Mouse (Mus musculus) liver, postnatal 0 days (tissue): ENCODE measurements around the gene Lrmda.

Experiments used
- CTCF ChIP-seq: sonication (generic); IDR thresholded peaks from 2 replicates; pipeline ENCODE4 v1.5.1; 2016; ENCODE audit warnings: antibody characterized with exemption, low read depth
- EP300 ChIP-seq: IDR thresholded peaks from 2 replicates; pipeline ENCODE4 v1.6.1; 2016; ENCODE audit warnings: antibody characterized with exemption, low read depth, mild to moderate bottlenecking

DNA sequence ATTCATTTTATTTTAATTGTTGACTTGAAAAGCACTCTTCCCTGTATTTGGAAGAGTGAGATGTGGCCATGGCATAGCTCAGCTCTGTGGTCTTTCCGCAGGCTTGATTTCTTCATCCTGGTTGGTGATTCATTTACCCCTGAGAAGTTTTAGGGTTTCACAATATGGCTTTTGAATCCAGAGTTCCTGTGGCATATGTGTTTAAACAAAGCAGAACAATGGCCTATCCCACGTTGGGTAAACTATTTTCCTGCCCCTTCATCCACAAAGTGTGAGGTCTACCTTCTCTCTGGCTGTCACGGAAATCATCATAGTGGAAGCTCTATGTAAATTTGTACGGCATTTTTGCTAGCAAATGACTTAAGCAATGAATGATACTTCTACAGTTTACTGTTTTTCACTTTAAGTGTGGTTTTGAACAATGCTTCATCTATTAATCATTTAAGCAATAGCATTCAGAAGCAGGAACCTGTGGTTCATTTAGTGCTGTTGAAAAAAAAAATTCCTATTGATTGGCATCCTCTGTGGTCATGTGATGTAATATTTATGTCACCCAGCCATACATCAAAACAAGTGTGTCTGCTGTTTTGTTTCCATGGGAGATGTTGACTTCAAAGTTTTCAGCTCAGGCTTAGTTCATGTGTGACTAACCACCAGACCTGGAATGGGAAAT, 567.9 kb downstream of the Lrmda start:
- TF ChIP-seq CTCF (no peak), EP300 (no peak)
